Mouse (Mus musculus): Measurements from ENCODE around the gene Hipk1.

The Hipk1 gene

DNA sequence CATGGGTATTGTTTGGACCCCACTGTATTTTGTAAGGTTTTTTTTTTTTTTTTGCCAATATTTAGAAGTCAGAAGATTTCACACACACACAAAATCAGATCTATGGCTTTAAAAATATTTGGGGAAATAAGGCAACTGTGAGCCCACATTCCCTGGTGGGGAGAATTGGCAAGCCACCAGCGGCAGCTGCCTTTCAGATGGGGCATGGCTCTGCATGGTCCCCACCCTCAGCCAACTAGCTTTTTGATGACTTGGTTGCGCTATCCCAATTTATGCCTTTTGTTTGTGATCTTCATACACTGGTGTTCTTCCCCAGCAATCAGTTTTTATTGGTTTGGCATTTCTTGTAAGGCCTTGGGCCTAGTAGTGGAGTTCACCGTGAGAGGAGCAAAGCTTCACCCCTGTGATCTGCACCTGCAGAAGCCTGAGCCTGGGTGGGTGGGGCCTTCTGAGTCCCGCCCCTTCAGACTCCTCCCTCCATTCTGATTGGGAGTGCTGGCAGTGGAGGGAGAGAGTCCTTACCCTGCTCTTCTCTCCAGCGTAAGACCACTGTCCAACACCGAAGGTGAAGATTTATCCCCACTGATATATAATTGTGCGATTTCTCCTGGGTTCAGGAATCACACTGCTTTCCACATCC lies 77.0 kb downstream of the Hipk1 start:
- no peak for DNase-seq

DNA sequence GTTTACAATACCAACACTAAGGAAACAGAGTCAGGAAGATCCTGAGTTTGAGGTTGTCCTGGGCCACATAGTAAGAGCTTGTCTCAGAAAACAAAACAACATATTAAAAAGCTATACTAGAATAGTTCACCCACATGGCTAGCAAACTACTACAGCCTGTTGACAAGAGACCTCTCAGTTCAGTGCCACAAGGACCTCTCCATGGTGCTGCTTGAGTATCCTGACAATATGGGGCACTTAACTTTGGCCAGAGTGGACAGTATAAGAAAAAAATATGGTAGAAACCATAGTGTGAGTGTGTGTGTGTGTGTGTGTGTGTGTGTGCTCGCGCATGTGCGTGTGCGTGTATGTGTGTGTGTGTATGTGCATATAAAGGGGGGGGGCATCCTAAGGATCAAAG lies 79.2 kb downstream of the Hipk1 start:
- DNase-seq, result no peak

DNA sequence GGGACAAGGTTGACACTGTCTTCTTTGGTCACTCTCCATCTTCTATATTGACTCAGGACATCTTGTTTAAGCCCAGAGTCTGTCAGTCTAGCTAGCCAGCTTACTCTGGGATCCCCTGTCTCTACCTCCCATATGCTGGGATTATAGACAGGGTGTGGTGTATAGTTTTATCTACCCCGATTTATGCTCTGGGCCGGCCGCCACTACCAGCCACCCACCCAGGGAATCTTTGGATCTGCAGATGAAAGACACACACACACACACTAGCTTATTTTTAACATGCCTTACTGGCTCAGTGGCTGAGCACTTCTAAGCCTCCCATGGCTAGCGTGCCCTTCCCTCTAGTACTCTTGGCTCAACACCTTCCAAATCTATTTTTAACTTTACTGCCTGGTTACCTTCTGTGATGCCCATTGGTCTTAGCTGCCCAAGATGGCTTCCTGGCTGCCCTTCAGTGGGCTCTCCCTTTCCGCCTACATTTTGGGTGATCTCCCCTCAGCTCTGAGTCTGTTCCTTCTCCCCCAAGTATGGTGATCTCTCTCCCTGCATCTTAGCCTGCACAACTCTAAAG lies 81.8 kb downstream of the Hipk1 start:
- DNase-seq, result no peak

DNA sequence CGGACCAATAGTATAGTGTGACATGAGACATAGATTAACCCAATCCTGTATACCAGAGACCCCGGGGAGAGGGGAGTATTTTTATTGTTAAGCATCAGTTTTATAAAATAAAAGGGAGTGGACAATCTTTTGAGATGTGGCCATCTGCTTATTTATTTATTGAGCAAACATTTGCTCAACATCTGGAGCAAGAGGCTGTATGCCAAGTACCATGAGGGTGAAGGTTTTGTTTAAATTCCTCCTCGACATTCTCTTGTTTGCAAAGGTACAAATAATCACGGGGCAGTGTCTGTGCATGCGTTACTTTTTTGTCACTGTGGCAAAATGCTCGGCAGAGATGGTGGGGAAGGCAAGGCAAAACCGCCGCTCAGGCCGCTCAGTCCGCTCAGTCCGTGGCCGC lies 85.9 kb downstream of the Hipk1 start:
- DNase-seq, result no peak

DNA sequence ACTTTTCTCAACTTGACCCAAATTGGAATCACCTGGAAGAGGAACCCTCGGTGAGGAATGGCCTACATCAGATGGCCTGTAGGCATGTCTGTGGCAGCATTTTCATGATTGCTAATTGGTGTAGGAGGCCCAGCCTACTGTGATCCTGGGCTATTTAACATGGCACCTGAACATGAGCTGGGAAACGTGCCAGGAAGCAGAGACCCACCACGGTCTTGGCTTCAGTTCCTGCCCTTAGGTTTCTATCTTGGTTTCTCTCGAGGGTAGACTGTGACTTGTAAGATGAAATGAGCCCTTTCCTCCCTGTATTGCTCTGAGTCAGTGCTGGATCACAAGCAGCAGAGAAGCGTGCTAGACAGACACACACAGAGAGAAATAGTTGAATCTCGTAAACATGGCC lies 86.7 kb downstream of the Hipk1 start:
- no peak for DNase-seq

DNA sequence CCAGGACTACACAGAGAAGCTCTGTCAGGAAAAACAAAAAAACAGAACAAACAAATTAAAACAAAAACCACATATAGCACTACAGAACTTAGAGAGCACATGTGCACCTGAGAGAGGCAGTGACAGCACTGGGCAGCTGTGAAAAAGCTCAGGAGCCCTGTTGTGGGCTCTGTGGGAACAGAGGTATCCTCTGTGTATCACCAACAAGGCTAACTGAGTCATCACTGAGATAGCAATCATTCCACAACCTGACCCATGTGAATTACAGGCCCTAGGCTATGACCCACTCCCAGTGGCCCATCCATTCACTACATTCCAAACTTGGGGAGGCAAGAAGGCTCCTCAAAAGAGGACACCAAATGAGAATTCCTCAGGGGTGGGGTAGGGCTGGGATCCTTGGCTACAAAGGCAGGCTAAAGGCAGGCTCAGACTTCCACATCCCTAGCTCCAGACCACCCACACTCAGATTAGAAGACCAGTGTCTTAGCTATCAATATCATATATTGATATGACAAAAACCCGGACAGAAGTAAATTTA lies 94.9 kb downstream of the Hipk1 start:
- DNase-seq, result no peak

DNA sequence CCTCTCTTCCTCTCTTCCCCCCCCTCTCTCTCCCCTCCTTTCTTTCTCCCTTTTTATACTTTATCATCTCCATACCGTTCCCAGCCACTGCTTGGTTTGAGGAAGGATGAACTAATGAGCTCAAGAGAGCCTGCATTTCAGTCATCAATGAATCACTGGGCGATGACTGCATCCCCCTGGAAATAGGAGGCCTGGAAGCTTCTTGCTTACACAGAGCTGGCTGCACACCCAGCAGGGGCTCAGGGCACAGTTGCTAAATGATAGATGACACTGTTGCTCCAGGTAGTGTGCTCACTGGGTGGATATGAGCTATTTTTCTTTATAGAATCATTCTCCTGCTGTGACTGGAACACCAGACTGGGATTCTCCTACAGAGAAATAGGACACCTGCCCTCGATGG lies 95.8 kb downstream of the Hipk1 start:
- no peak for DNase-seq

DNA sequence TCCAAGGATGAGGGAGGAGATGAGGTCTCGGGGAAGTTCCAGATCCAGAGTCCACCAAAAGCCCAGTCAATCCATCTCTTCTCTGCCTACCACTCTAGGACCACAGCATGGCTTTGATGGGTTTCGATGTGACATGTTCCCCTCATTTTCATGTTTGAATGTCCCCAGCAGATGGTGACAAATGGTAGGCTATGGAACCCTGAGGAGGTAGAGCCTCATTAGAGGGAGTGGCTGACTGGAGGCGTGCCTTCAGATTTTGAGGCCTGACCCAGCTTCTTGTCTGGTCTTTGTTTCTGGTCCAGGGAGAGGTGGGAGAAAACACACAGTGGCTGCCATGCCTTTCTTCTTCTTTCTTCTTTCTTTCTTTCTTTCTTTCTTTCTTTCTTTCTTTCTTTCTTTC lies 100.9 kb downstream of the Hipk1 start:
- DNase-seq, result no peak

All from cerebellum, adult 11 months (tissue).